Mouse (Mus musculus): ENCODE measurements at regions not wholly inside any gene's neighbourhood (a gene's known extent, or its start where the extent isn't known, plus 50 kb on each side); places are given as distances from the start of the nearest gene placed in this dataset.
A peak's percentile ranks its signal among the peaks of the same experiment; 100 is the strongest.

DNA sequence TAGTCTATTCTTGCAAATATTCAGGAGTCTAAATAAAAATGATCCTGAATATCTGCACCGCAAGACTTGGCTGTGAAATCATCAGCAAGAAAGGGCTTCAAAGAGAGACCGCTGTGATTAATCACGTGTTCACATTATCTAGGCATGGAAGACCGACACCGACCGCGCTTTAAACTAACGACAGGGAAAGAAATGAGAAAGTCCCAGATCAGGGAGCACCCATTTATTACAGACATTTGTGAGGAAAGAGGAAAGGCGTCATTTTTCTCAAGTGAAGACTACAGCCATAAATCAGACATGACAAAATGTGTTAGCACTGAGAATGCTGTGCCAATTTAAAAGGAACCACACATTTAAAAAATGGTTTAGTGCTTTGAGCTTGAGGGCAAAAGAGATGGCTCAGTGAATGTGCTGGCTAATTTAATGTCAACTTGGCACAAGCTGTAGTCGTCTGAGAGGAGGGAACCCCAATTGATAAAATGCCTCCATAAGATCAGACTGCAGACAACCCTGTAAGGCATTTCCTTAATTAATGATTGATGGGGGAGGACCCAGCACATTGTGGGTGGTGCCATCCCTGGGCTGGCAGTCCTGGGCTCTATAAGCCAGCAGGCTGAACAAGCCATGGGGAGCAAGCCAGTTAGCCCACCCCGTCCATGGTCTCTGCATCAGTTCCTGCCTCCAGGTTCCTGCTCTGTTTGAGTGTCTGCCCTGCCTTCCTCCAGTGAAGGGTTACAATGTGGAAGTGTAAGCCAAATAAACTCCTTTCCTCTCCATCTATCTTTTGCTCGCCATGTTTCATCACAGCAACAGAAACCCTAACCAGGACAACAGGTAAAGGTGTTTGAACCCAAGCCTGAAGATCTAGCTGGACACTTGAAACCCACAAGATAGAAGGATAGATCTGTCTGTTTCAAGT is 81.5 kb upstream of the Gm47985 start:
- peaks cover 5% of the 10 kb centered on the region; the same call in 1 of the 2 replicates for H3K4me1 ChIP-seq (ENCODE audit: control insufficient read depth, insufficient read depth, low read length)
- 76% methylated on average over 12 of the region's 12 CpGs for WGBS
- 0 out of 2 replicates have a peak, but pooled peaks have one; percentile 31 for ATAC-seq
- H3K9me3 ChIP-seq (replicated peaks; ENCODE audit: control insufficient read depth, low read length, poor library complexity, severe bottlenecking), result no peaks in the 10 kb centered on the region
- no peaks in the 10 kb centered on the region for H3K27me3 ChIP-seq (ENCODE audit: control insufficient read depth, insufficient read depth, low read depth, low read length)
- H3K27ac ChIP-seq (ENCODE audit: low read length), result no peak overlapping the region
- H3K9ac ChIP-seq (ENCODE audit: low read depth, low read length), result no peak overlapping the region
- H3K4me3 ChIP-seq (ENCODE audit: low read depth, low read length), result no peak overlapping the region
- no peak overlapping the region for H3K4me2 ChIP-seq (ENCODE audit: low read length)
- H3K36me3 ChIP-seq (ENCODE audit: control insufficient read depth, insufficient read depth, low read length), result no peaks in the 10 kb centered on the region

DNA sequence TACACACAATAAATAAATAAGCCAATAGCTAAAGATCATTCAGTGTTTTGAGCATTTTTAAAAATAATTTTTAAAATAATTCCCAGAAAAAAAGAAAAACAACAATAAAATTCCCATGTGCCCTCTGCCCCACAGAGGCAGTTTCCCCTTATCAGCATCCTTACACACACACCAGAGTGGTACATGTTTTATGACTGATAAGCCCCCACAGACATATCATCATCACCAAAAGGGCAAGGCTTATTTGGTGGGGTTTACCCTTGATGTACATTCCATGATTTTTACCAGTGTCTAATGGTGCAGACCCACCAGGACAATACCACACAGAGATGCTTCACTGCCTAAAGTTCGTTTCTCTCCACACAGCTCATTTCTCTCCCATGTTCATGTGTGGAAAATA is 80.8 kb upstream of the Gm47985 start:
- no peak for ATAC-seq
- WGBS, result 79% methylated on average over 1 of the region's 1 CpGs

DNA sequence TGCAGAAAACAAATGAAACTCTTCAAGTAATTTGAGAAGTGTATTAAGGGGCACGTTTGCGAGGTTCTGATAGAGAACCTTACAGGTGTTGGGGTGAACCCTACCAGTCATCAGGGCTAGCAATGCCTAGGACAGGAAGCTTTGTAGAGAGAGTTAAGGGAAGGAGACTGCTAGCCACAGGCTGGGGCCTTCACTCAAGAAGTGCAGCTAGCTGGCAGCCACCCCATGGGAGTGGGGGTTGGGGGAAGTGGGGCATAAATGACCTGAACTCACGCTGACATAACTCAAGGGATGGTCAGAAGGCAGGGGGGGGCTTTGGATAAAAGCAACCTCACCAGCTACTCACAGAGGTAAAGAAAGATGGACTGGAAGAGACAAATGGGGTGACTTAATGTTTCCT is 80.3 kb upstream of the Gm47985 start:
- no peak overlapping the region for H3K4me2 ChIP-seq (ENCODE audit: low read length)
- no peak for ATAC-seq
- H3K9me3 ChIP-seq (replicated peaks; ENCODE audit: control insufficient read depth, low read length, poor library complexity, severe bottlenecking), result no peaks in the 10 kb centered on the region
- H3K36me3 ChIP-seq (ENCODE audit: control insufficient read depth, insufficient read depth, low read length), result no peaks in the 10 kb centered on the region
- WGBS, result 85% methylated on average over 3 of the region's 3 CpGs
- no peak overlapping the region for H3K4me3 ChIP-seq (ENCODE audit: low read depth, low read length)
- no peak overlapping the region for H3K27ac ChIP-seq (ENCODE audit: low read length)
- H3K4me1 ChIP-seq (ENCODE audit: control insufficient read depth, insufficient read depth, low read length), result no peaks in the 10 kb centered on the region
- H3K27me3 ChIP-seq (ENCODE audit: control insufficient read depth, insufficient read depth, low read depth, low read length), result no peaks in the 10 kb centered on the region
- H3K9ac ChIP-seq (ENCODE audit: low read depth, low read length), result no peak overlapping the region

More for the DNA sequence above, 80.8 kb upstream of the Gm47985 start:
- no peak overlapping the region for H3K4me3 ChIP-seq (ENCODE audit: low read depth, low read length)
- no peak overlapping the region for H3K4me2 ChIP-seq (ENCODE audit: low read length)
- no peaks in the 10 kb centered on the region for H3K9me3 ChIP-seq (replicated peaks; ENCODE audit: control insufficient read depth, low read length, poor library complexity, severe bottlenecking)
- H3K27ac ChIP-seq (ENCODE audit: low read length), result no peak overlapping the region
- no peaks in the 10 kb centered on the region for H3K36me3 ChIP-seq (ENCODE audit: control insufficient read depth, insufficient read depth, low read length)
- no peaks in the 10 kb centered on the region for H3K27me3 ChIP-seq (ENCODE audit: control insufficient read depth, insufficient read depth, low read depth, low read length)
- H3K9ac ChIP-seq (ENCODE audit: low read depth, low read length), result no peak overlapping the region
- H3K4me1 ChIP-seq (ENCODE audit: control insufficient read depth, insufficient read depth, low read length), result no peaks in the 10 kb centered on the region; the same call in 1 of the 2 replicates

DNA sequence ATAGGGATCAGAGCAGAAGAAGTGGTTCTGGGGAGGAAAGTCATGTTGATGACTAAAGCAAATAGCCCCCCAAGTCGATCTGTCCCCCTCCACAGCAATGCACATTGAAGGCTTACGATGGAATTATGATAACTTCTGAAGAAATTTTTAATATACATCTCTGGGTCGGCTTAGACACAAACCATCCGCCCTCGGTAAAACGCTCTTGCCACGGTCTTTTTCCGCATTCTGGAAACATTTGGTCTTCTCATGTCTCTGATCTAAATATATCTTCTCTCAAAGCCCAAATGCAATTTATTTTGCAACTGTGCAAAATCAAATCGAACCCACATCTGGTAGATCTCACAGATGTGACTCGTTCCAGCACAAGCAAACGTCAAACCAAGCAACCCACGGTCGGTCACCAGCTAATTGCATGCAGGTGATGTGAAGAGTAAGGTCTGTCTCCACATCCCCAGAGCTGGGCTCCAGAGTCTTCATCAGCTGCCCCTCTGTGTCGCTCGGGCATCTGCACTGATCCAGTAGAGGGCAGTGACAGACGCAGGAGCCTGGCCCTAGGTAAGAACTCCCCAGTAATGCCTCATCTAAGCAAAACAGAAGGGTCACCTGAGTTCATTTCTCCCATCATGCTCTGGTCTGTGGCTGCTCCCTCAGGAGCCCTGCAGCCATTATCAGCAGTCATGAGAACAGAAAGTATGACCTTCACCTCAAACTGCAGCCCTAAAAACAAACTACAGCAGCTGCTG is 79.5 kb upstream of the Gm47985 start:
- Histone ChIP-seq H3K4me2 (ENCODE audit: low read length) (no peak overlapping the region), H3K27me3 (ENCODE audit: control insufficient read depth, insufficient read depth, low read depth, low read length) (no peaks in the 10 kb centered on the region), H3K9me3 (replicated peaks; ENCODE audit: control insufficient read depth, low read length, poor library complexity, severe bottlenecking) (no peaks in the 10 kb centered on the region), H3K4me1 (ENCODE audit: control insufficient read depth, insufficient read depth, low read length) (no peaks in the 10 kb centered on the region), H3K9ac (ENCODE audit: low read depth, low read length) (no peak overlapping the region), H3K36me3 (ENCODE audit: control insufficient read depth, insufficient read depth, low read length) (no peaks in the 10 kb centered on the region), H3K27ac (ENCODE audit: low read length) (no peak overlapping the region), H3K4me3 (ENCODE audit: low read depth, low read length) (no peak overlapping the region)
- 87% methylated on average over 16 of the region's 16 CpGs for WGBS
- ATAC-seq, result no peak

DNA sequence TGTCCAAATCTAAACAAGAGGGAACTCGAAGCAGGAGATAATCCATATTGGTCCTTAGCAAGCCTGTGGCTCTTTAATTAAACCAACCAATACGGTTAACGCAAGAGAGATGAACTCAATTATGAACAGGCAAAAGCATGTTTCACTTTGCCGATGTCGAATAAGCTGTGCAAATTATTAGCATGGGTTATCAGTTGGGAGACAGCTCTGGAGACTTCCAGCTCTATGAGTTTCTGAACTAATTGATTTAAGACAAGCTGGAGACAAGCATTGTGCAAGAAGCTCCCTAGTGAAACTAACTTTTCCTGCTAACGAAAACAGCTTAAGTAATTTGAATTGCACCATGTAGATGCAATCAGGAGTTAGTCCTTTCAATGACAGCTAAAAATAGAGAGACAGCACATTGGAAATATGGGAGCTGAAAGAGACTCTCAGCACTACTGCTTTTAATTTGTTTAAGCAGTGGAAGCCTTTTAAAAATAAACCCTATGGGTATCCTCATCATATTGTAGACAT is 78.8 kb upstream of the Gm47985 start:
- no peaks in the 10 kb centered on the region for H3K9me3 ChIP-seq (replicated peaks; ENCODE audit: control insufficient read depth, low read length, poor library complexity, severe bottlenecking)
- no peak for ATAC-seq
- H3K4me1 ChIP-seq (ENCODE audit: control insufficient read depth, insufficient read depth, low read length), result no peaks in the 10 kb centered on the region
- no peak overlapping the region for H3K4me3 ChIP-seq (ENCODE audit: low read depth, low read length)
- no peak overlapping the region for H3K4me2 ChIP-seq (ENCODE audit: low read length)
- H3K27ac ChIP-seq (ENCODE audit: low read length), result no peak overlapping the region
- no peak overlapping the region for H3K9ac ChIP-seq (ENCODE audit: low read depth, low read length)
- no peaks in the 10 kb centered on the region for H3K27me3 ChIP-seq (ENCODE audit: control insufficient read depth, insufficient read depth, low read depth, low read length)
- WGBS, result 58% methylated on average over 6 of the region's 6 CpGs
- no peaks in the 10 kb centered on the region for H3K36me3 ChIP-seq (ENCODE audit: control insufficient read depth, insufficient read depth, low read length)

DNA sequence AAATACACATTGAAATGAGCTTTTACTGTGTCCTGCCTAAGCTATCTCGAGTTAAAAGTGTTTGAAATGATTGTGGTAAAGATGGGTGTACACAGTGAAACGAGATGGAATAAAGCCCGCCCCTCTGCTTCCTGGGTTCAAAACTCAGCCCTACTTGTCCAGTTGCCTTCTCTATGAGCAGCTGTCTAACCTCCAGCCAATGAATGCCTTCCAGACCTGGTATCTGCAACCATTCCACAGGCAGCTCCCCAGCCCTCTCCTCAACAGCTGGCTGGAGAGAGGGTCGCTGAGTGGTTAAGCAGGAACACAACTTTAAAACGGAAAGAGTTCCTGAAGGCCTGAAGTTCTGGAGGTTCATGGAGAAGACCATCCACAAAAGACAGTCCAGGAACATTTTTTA is 78.0 kb upstream of the Gm47985 start:
- ATAC-seq, result no peak
- H3K4me3 ChIP-seq (ENCODE audit: low read depth, low read length), result no peak overlapping the region
- H3K27me3 ChIP-seq (ENCODE audit: control insufficient read depth, insufficient read depth, low read depth, low read length), result no peaks in the 10 kb centered on the region
- WGBS, result 92% methylated on average over 5 of the region's 5 CpGs
- no peaks in the 10 kb centered on the region for H3K36me3 ChIP-seq (ENCODE audit: control insufficient read depth, insufficient read depth, low read length)
- no peak overlapping the region for H3K9ac ChIP-seq (ENCODE audit: low read depth, low read length)
- H3K4me2 ChIP-seq (ENCODE audit: low read length), result no peak overlapping the region
- no peak overlapping the region for H3K27ac ChIP-seq (ENCODE audit: low read length)
- no peaks in the 10 kb centered on the region for H3K4me1 ChIP-seq (ENCODE audit: control insufficient read depth, insufficient read depth, low read length)
- H3K9me3 ChIP-seq (replicated peaks; ENCODE audit: control insufficient read depth, low read length, poor library complexity, severe bottlenecking), result no peaks in the 10 kb centered on the region

DNA sequence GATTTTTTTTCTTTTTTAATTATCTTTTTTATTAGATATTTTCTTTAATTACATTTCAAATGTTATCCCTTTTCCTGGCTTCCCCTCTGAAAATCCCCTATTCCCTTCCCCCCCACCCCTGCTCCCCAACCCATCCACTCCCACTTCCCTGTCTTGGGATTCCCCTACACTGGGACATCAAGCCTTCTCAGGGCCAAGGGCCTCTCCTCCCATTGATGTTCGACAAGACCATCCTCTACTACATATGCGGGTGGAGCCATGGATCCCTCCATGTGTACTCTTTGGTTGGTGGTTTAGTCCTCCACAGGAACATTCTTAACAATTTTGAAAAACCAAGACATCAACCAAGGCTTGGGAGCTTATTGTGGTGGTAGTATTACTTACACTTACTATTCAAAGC is 77.5 kb upstream of the Gm47985 start:
- Histone ChIP-seq H3K9me3 (replicated peaks; ENCODE audit: control insufficient read depth, low read length, poor library complexity, severe bottlenecking) (no peaks in the 10 kb centered on the region), H3K36me3 (ENCODE audit: control insufficient read depth, insufficient read depth, low read length) (no peaks in the 10 kb centered on the region), H3K4me3 (ENCODE audit: low read depth, low read length) (no peak overlapping the region), H3K27me3 (ENCODE audit: control insufficient read depth, insufficient read depth, low read depth, low read length) (no peaks in the 10 kb centered on the region), H3K4me1 (ENCODE audit: control insufficient read depth, insufficient read depth, low read length) (no peaks in the 10 kb centered on the region), H3K27ac (ENCODE audit: low read length) (no peak overlapping the region), H3K4me2 (ENCODE audit: low read length) (no peak overlapping the region), H3K9ac (ENCODE audit: low read depth, low read length) (no peak overlapping the region)
- no peak for ATAC-seq
- WGBS, result 94% methylated on average over 2 of the region's 2 CpGs

DNA sequence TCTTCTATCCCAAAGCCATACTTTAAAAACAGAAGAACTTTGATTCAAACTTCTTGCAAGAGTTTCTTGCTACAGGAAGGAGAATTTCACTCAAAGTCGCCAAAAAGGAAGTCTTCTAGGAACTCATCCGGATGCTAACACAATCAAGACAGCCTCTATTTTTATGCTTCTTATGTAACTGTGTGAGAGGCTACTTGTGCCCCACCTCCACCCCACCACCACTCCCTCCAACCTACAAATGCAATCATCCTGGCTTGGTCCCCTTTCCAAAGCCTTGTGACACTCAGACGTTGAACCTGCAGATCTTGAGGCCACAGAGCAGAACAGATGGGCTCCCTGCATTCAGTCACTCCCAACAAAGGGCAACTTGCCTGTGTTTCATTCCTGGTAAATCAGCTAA is 77.1 kb upstream of the Gm47985 start:
- no peak overlapping the region for H3K4me3 ChIP-seq (ENCODE audit: low read depth, low read length)
- H3K4me1 ChIP-seq (ENCODE audit: control insufficient read depth, insufficient read depth, low read length), result no peaks in the 10 kb centered on the region
- no peaks in the 10 kb centered on the region for H3K36me3 ChIP-seq (ENCODE audit: control insufficient read depth, insufficient read depth, low read length)
- no peak for ATAC-seq
- WGBS, result 81% methylated on average over 3 of the region's 3 CpGs
- no peak overlapping the region for H3K4me2 ChIP-seq (ENCODE audit: low read length)
- no peak overlapping the region for H3K9ac ChIP-seq (ENCODE audit: low read depth, low read length)
- H3K27me3 ChIP-seq (ENCODE audit: control insufficient read depth, insufficient read depth, low read depth, low read length), result no peaks in the 10 kb centered on the region
- H3K27ac ChIP-seq (ENCODE audit: low read length), result no peak overlapping the region
- no peaks in the 10 kb centered on the region for H3K9me3 ChIP-seq (replicated peaks; ENCODE audit: control insufficient read depth, low read length, poor library complexity, severe bottlenecking)

DNA sequence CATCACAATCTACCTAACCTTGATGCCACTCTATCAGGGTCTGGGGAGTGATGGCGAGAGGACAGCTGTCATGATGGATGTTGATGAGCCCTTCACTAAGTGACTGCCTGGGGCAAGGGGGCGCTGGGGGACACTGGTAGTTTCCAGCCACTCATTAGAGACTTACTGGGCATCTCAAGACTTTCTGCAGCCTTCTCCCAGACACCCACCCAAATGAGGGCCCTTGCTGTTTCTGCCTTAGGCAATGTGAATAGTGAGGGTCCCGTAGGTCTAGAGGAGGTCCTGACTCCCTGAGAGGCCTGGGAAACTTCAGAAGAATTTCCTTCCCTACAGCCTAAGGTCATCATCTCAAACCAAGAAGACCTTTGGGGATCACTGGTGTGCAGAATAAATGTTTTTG is 74.9 kb upstream of the Gm47985 start:
- H3K4me3 ChIP-seq (ENCODE audit: low read depth, low read length), result no peak overlapping the region
- H3K9ac ChIP-seq (ENCODE audit: low read depth, low read length), result no peak overlapping the region
- no peaks in the 10 kb centered on the region for H3K9me3 ChIP-seq (replicated peaks; ENCODE audit: control insufficient read depth, low read length, poor library complexity, severe bottlenecking)
- no peak overlapping the region for H3K27ac ChIP-seq (ENCODE audit: low read length)
- no peak overlapping the region for H3K4me2 ChIP-seq (ENCODE audit: low read length)
- no peaks in the 10 kb centered on the region for H3K36me3 ChIP-seq (ENCODE audit: control insufficient read depth, insufficient read depth, low read length)
- no peak for ATAC-seq
- 82% methylated on average over 3 of the region's 3 CpGs for WGBS
- H3K4me1 ChIP-seq (ENCODE audit: control insufficient read depth, insufficient read depth, low read length), result no peaks in the 10 kb centered on the region
- no peaks in the 10 kb centered on the region for H3K27me3 ChIP-seq (ENCODE audit: control insufficient read depth, insufficient read depth, low read depth, low read length)
